Mouse (Mus musculus) 3T3-L1 (cell line): ENCODE data around the gene Per1.

Experiments
- DNase-seq: peaks from one replicate; pipeline ENCODE4 v3.0.0-alpha.2; 2015; ENCODE audit warnings: low read depth, low spot score

The Per1 gene

DNA sequence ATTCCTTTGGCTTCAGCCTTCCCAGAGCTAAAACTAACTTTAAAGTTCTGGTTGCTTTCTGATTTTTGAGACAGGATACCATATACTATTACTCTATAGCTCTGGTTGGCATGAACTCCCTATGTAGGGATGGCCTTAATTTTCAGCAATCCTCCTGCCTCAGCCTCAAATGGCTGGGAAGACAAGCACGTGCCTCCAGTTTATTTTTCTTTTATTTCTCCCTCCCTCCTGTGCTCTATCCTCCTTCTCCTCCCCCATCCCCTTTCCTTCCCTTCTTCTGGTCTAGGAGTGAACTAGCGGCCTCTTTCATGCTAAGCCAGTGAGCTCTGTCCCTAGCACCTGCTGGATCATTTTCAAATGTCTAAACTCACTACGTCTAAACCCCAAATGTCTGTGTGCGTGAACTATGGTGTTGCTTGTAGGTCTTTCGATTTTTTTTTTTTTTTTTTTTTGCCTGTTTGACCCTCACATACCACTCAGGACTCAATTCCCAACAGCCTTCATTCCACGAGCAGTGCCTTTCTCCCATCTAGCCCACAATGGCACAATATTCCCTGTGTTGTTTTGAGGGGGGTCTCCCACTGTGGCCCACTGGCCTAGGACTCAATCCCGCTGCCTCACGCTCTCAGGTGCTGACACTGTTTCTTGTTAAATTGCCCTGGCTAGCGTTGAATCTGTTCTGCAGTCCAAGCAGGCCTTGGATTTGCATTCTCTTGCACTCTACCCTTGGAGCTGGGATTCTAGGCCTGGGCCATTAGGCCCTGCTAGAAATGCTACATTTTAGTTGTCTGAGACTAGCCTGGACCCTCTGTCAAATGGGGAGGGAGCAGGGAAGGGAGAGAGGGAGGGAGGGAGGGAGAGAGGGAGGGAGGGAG lies 30.5 kb upstream of the Per1 start:
- no peak for DNase-seq

DNA sequence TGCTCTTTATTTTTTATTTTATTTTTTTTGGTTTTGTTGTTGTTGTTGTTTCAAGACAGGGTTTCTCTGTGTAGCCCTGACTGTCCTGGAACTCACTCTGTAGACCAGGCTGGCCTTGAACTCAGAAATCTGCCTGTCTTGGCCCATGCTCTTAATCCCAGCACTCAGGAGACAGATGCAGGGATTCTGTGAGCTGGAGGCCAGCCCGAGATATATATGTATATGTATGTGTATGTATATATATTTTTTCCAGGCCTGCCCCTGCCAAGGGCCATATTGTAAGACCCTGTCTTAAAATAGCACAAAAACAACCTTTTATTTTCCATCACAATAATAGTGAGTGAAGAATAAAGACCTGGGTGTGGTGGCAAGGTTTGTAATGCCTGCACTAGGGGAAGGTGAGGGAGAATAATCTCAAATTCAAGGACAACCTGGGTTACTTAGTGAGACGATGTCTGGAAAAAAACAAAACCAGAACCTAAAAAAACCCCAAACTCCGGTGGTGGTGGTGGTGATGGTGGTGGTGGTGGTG lies 29.6 kb upstream of the Per1 start:
- DNase-seq, result no peak

DNA sequence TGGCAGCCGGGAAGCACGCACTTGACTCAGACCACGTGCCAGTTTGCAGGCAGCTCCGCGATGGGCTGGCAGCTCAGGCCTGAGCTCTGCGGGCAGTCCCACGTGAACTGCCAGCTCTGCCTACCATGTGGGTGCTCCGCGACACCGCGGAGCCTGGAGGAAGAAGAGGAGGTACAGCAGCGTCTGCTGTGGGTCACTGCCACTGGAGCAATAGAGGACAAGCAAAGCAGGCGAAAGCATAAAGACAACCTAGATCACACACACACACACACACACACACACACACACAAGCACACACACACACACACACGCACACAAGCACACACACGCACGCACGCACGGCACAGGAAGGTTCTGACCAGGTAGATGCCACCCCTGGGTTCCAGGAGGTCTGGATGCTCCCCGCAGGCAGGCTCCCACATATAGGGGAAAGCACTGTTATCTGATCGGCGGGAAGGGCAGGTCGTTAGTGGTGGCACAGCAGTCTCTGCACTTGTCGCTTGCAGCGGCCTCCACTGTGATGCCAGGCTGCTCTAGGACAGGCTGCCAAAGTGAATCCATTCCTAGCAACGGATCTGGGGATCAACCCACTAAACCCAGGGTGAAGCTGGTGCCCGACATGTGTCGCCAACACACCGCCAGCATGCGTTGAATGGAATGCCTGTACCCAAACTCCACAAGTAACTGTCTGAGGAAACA lies 28.7 kb upstream of the Per1 start:
- no peak for DNase-seq

DNA sequence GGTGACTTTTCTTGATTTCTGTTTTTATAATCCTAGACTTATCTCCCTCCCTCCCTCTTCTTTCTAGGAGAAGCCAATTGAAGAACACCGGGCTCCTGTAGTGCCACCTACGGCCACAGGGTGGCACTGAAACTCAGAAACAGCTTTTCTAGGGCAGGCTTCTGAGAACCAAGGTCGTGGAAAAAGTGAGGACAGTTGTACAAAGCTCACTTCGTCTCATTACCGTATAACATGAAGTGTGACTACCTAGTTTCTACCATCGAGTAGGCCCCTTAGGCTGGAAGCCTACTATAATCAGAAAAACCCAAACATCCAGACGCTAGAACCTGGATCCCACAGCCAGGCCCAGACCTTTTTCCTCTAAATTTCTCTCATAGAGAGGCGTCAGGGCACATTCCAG lies 28.1 kb upstream of the Per1 start:
- peak; percentile 97 for DNase-seq

DNA sequence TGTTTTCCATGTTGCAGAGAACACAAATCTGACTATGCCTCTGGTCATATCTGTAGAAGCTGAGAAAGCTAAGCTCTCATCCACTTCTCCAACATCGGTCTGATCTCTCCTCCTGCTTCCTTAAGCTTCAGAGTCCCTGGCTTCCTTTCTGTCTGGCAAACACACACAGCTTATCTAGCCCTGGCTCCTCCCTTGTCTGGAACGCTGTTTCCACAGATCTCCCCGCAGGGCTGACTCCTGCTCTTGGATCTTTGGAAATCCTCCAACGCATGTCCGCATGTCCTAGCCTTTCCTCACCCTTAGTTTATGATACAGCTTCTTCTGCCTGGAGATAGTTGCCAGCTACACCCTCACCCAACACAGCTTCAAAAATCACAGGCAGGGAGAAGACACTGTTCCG lies 27.4 kb upstream of the Per1 start:
- DNase-seq, result peak; percentile 88

DNA sequence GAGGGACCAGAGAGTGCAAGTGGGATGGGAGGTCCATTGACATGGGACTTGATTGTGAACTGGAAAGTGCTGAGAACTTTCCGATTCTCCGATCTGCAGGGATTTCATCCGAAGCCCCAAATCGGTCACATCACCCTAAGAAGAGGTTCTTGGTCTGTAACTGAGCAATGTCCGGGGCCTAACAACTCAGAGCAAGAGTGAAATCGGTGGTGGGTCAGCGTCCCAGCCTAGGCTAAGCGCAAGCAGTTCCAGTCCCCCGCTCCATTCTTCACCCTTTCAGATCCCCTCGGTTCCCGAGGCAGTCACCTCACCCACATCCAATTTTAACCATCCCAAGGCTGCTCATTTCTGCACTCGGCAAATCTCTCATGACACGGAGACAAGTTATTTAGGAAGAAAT lies 24.9 kb upstream of the Per1 start:
- no peak for DNase-seq

DNA sequence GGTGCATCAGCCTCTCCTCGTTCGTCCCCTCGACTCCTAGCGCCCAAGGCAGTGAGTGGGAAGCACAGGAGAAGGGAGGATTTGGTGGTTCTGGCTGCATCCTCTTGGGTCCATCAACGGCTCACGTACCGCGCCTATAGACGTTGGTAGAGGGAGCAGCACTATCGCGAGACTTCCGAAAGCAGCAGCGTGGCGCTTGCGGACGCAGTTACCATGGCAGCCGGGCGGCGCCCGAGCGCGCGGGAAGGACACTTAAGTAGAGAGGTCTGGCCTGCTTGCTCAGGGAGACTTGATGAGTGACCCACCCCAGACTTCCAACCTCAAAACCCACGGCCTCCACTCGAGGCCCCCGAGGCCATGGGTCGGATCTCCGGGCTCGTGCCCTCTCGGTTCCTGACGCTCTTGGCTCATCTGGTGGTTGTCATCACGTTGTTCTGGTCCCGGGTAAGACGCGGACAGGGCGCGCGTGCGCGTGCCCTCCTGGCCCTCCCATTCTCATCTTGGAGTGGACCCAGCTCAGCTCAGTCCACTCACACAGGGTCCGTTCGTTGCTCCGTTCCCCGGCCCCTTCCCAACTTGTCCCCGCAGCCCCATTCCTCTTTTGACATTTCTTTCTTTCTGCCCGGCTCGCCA lies 24.3 kb upstream of the Per1 start, which contains the start of gene Tmem107:
TSS of gene Tmem107 (plus strand) at position 217 of the 633 bp plus-strand sequence.
- DNase-seq, result peak; percentile 96

DNA sequence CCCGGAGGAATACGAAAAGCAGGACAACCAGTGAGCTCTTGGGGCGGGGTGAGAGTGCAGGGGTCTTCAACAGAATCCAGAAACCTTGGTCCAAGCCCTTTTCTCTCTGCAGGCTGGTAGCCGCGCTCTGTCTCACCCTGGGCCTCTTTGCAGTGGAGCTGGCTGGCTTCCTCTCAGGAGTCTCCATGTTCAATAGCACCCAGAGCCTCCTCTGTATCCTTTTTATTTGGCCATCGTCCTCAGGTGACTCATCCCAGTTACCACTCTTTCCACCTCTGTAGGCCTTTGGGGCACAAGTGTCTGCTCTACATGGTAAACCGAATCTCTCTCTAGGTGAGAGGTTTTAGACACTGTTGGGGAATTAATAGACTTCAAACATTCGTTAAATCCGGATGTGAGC lies 23.8 kb upstream of the Per1 start:
- peak; percentile 73 for DNase-seq

DNA sequence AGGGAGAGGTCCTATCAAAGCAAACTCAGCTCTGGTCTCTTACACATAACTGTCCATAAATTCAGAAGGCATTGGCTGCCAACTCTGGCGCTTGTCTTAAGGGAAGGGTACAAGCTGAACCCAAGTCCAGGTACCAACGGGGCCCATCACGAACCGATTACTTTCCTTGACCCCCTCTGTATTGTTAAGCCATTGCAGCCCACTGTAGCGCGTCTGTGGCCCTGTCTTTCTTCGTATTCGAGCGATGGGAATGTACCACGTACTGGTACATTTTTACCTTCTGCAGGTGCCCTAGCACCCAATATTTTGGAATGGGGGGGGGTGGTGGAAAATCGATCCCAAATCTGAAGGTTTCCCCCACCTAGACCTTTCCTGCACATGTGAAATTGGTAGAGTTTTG lies 22.8 kb upstream of the Per1 start:
- DNase-seq, result no peak

DNA sequence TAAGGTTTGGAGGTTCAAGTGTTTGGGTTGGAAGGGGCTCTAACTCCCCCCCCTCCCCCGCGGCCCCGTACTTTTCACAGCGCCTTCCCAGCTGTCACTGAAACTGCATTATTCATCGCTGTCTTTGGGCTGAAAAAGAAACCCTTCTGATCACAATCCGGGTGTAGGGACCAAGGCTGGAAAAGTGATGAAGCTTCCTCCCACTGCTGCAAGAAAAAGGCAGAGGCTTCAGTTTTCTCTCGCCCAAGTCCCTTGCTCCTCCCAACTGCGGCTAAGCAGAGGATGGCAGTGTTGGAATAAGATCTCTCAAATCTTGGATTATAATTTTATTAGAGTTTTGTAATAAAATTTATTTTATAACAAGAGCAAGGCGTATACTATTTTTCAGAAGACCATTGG lies 22.4 kb upstream of the Per1 start:
- no peak for DNase-seq

DNA sequence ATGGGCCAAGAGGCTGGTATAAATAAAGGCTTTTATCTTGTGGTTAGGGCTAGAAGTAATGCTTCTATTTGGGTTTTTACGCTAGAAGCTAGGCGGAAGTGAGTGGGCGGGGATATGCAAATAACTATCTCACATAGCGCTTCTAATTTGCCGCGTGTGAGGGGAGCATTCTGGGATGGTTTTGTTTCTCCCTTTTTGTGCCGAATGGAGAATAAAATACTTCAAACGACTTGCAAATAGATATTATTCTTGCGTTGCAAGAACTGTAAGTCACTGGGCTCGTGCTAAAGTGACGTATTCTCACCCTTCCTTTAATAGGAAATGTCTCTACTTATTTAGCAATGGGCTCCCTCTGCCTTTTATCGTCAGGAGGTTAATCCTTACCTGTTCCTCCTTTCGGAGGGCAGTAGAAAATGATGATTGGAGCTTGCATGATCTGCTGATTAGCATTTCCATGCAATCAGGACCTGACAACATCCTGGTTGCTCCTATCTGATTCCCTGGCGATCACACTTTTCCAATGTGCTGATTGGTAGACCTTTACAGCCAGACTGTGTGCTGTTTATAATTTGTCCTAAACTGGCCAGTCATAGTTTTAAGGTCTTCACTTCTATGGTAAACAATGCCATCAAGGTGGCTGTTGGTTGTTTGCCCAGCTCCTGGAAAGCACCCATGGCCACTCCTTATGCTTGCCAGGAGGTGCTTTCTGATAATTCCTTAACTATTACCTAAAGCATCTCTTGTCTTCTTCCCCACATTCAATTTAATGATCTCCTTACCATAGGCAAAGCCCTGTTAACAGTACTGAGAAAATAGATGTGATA lies 21.7 kb upstream of the Per1 start:
- peak; percentile 98 for DNase-seq

DNA sequence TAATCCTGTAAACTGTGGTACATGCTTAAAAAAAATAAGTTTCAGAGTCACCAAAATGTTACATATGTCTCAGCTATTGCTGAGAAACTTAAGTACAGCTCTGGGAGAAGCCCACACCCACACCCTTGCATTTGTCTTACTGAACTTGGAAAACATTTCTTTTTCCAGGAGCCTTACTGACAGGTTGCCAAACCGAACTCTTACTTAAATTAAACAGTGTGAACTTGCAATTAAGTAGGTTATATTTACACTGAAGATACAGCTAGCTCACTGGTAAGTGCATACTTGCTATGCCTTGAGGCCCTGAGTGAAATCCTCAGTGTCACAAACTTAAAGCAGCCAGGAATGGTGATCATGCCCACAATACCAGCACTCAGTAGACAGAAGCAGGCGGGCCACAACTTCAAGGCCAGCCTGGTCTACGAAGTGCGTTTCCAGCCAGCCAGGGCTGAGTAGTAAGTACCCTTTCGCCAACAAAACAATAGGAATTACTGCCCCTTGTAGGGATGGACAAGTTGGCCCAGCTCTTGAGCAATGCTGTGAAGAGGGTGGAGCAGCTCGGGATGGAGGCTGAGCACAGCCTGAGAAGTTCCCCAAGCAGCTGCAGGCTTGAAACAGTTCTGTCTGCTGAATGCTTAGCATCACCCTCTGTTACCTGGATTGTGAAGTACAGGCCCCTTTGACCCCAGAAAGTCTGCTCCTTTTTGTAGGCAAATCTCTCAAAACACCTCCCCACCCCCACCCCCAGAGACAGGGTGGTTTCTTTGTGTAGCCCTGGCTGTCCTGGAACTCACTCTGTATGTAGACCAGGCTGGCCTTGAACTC lies 20.9 kb upstream of the Per1 start:
- DNase-seq, result peak; percentile 57

DNA sequence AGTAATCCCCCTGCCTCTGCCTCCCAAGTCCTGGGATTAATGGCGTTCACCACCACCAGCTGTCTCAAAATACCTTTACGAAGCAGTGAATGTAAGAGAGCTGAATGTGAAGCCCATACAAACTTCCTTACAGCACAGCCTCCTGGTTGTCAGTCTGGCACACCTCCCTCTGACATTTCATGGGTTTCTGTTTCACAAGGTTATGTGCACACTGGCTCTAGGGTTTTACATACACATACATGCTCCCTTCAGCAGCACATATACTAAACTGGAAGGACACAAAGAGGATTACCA lies 20.3 kb upstream of the Per1 start:
- no peak for DNase-seq

DNA sequence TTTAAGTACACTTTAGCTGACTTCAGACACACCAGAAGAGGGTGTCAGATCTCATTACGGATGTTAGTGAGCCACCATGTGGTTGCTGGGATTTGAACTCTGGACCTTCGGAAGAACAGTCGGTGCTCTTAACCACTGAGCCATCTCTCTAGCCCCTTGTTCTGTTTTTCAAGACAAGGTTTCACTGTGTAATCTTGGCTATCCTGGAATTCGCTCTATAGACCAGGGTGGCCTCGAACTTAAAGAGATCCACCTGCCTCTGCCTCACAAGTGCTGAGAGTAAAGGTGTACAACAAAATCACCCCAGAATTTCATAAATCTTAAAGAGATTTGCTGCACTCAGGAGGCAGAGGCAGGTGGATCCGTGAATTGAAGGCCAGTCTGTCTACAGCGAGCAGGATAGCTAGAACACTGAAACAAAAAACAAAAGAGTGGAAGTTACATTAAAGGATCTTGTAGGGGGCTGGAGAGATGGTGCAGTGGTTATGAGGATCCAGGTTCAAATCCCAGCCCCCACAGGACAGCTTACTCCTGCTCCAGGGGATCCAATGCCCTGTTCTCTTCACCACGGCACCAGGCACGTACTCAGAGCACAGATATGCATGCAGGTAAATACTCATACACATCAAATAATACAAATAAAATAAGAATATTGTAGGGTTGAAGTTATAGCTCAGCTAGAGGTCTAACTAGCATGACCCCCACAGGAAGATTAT lies 19.1 kb upstream of the Per1 start:
- DNase-seq, result peak; percentile 55

DNA sequence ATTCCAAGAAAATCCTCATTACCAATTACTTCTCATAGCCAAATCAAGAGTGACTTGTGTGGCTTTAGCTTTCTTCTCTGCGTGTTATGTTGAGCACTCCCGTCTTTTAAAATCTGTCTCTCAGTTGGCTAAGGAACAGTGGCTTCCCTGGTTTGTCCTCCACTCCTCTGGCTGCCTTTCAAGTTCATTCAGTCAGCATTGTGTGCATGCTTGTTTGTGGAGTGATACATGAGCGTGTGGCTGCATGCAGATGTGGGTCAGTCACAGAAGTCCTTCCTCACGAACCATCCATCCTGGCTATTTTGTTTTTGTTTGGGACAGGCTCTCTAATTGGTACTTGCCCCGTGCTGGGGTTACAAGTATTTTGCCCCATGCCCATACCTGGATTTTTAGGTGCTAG lies 18.4 kb upstream of the Per1 start:
- DNase-seq, result no peak

DNA sequence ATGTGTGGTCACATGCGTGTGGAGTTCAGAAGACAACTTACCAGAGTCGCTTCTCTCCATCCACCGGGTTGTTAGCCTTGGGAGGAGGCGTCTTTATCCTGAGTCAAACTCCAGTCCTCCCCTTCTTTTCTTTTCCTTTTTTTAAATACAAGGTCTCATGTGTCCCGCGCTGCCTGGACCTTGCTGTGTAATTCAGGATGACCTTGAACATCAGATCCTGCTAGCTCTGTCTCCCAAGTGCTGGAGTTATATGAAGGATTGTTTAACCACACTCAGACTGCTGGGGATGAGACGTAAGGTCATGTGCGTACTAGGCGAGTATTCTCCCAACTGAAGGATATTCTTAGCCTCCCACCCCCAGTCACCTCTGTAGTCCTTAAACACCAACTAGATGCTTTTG lies 17.7 kb upstream of the Per1 start:
- no peak for DNase-seq

DNA sequence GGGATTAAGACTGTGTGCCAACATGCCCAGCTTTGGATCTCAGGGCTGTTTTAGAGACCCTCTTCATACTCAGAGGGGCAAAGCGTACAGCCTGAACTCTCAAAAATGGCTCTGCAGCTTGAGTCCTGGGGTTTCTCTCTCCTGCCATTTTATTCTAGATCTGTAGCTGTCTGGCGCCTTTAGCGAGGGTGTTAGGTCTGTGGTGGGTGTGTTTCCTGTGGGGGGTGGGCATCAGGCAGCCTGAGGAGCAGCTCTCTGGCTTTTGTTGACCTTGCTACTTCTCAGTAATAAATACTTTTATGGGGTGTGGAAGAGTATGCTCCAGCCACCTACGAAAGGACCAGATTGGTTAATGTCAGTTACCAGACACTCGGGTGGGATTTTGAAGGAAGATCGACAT lies 17.0 kb upstream of the Per1 start:
- no peak for DNase-seq

DNA sequence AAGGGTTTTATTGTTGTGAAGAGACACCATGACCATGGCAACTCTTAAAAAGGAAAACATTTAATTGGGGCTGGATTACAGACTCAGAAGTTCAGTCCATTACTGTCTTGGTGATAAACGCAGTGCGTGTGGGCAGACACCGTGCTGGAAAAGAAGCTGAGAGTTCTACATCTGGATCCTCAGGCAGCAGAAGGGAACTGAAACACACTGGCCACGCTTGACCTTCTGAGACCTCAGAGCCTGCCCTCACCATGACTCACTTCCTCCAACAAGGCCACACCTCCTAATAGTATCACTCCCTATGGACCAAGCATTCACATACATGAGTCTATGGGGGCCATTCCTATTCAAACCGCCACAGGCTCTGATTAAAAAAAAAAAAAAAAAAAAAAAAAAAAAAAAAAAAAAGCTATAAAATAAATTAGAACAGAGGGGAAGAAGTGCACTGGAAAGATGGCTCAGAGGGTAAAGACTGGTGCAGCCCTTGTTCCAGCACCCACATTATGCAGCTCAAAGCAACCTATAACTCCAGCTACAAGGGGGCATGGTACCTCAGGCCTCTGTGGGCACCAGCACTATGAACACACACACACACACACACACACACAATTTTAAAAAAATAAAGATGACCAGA lies 16.1 kb upstream of the Per1 start:
- DNase-seq, result peak; percentile 96

DNA sequence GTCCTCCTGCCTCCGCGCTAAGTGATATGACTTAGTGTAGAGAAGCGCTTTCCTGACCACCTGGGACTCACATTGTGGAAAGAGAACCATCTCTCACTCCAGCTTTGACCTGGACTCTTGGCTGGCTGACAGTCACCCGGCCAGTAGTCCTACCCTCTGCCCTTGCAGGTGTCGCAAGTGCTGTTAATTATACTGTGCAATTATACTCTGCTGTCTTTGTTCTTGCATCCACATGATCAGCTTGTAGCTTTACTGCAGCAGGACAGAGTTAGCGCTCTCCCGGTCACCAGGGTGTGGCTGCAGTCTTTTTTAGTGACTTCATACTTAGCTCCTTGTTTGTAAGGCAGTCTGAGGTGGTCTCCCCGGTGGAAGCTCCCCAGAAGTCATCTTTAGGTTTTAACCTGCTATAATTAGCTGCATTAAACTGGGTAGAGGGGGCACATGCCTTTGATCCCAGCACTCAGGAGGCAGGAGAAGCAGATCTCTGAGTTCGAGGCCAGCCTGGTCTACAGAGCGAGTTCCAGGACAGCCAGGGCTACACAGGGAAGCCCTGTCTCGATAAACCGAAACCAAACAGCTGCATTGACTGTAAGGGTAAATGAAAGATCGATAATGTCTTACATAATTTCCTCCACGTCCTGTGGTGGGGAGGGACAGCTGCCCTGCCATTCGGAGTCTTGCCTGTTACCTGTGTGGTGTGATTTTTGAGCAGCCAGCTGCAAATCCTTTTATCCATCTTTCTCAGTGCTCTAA lies 14.7 kb upstream of the Per1 start:
- no peak for DNase-seq
